Mouse (Mus musculus) heart, embryonic 10.5 days (tissue): ENCODE results near the gene Tex38. TPM values are rescaled to one million over a fixed set of nuclear protein-coding genes. Genes with fewer than 3 reads are reported as not detected.

Experiments used
- DNase-seq: peaks from one replicate; pipeline ENCODE4 v3.0.0-alpha.2; 2017; ENCODE audit warnings: low spot score
- H3K27ac ChIP-seq: fragments of 300-500 bp; sonication (generic); 2 replicates; pipeline ENCODE4 v1.5.1; 2016; ENCODE audit warnings: mild to moderate bottlenecking
- H3K27me3 ChIP-seq: fragments of 300-500 bp; sonication (generic); 2 replicates; pipeline ENCODE4 v1.6.1; 2016; ENCODE audit warnings: mild to moderate bottlenecking; ENCODE audit not compliant: poor library complexity, insufficient read depth, severe bottlenecking
- H3K36me3 ChIP-seq: fragments of 300-500 bp; sonication (generic); 2 replicates; pipeline ENCODE4 v1.6.1; 2016; ENCODE audit warnings: mild to moderate bottlenecking, moderate library complexity
- H3K4me1 ChIP-seq: fragments of 300-500 bp; sonication (generic); 2 replicates; pipeline ENCODE4 v1.6.1; 2016; ENCODE audit warnings: mild to moderate bottlenecking
- H3K4me3 ChIP-seq: fragments of 300-500 bp; sonication (generic); 2 replicates; pipeline ENCODE4 v1.5.1; 2016; ENCODE audit warnings: mild to moderate bottlenecking, moderate library complexity
- H3K9me3 ChIP-seq: fragments of 300-500 bp; sonication (generic); 2 replicates; pipeline ENCODE4 v1.6.1; 2016; ENCODE audit warnings: mild to moderate bottlenecking, moderate library complexity
- WGBS: fragments of 180-500 bp; shearing (Covaris S2); methylation state at CpG from one replicate; pipeline ENCODE4 v1.1.7; 2016; 5-methylcytosine and 5-hydroxymethylcytosine counted together
- polyA plus RNA-seq: library from polyadenylated mRNA; unstranded; fragments of >200 nt; fragmentation: Nextera tagmentation; extraction: Ambion mirVana; gene quantifications from 2 replicates; pipeline ENCODE4 v1.2.1, GENCODE M21; 2016

Gene Tex38
- polyA plus RNA-seq, 1 experiment from 2014 or later, result 0.62 TPM

DNA sequence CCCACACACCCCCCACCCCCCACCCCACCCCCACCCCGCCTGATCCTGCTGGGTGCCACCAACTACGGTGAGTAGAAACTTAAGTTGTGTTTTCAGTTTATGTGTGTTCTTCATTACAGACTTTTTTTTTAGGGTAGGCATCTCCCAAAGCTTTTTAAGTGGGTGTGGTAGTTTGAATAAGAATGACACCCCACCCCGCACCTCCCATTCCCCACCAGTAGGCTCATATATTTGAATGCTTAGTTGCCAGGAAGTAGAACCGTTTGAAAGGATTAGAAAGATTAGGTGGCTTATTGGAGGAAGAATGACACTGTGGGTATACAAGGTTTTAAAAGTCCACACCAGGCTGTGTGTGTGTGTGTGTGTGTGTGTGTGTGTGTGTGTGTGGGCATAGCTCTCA lies 31.5 kb upstream of the Tex38 start:
- Histone ChIP-seq H3K36me3 (peaks cover 56% of the 10 kb centered on the region), H3K27me3 (no peaks in the 10 kb centered on the region), H3K9me3 (no peaks in the 10 kb centered on the region), H3K4me1 (no peaks in the 10 kb centered on the region), H3K27ac (no peak overlapping the region), H3K4me3 (no peak overlapping the region)
- DNase-seq, result no peak
- WGBS, result 84% methylated on average over 4 of the region's 4 CpGs

DNA sequence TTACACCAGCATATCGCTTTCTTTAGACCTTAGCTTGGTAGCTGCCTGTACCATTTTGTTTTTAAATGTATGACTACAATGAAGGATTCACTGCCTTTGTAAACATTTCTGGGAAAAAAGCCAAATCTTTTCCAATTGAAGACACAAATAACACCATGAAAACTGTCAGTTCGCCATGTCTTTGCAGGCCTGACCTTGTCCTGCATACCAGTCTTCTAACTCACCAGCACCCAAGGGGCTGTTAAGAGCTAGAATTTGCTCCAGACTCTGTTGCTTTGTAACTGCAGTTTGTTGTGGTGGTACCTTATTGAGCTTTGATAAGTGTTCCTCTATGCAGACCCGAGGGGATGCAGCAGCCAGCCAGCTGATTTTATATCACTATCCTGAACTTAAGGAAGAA lies 19.2 kb upstream of the Tex38 start:
- H3K27me3 ChIP-seq, result no peaks in the 10 kb centered on the region
- no peaks in the 10 kb centered on the region for H3K9me3 ChIP-seq
- WGBS, result 88% methylated on average over 3 of the region's 3 CpGs
- H3K4me1 ChIP-seq, result no peaks in the 10 kb centered on the region
- no peak overlapping the region for H3K4me3 ChIP-seq
- no peak for DNase-seq
- peaks cover 75% of the 10 kb centered on the region for H3K36me3 ChIP-seq
- no peak overlapping the region for H3K27ac ChIP-seq

DNA sequence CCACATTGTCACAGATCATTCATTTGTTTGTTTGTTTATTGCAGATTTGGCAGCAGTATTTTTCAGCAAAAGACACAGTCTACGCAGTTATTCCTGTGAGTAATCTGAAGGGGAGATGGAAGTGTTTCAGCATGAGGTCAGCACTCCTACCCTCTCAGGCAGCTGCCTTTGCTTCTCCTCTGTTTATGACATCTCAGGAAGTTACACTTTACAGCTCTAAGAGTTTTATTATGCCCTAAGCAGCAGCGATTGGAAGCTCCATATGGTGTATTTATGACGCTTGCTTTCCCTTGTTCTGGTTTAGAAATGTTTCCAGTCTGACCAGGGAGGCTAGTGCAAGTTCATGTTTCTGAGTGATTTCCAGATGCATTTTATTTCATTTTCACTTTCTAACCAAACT lies 14.5 kb upstream of the Tex38 start:
- Histone ChIP-seq H3K27ac (no peak overlapping the region), H3K36me3 (peaks cover 85% of the 10 kb centered on the region), H3K4me1 (no peaks in the 10 kb centered on the region), H3K4me3 (no peak overlapping the region), H3K27me3 (no peaks in the 10 kb centered on the region), H3K9me3 (no peaks in the 10 kb centered on the region)
- WGBS, result 89% methylated on average over 3 of the region's 3 CpGs
- no peak for DNase-seq

DNA sequence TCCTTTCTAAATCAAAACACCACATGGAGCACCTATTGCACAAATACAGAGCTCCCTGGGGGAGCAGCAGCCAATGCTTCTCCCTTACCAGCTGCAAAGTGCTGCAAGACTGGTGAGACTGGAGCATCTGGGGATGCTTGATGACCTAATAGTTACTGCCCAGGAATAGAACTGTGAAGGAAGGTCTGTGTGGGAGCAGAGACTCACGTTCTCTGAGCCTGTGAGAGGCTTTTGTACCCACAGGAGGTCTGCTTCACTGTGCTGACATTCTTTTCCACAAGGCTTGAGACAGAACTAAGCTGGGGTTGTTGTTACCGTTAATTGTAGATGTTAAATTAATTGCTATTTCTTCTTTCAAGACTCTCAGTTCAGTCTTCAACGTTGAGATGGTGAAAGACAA lies 10.0 kb upstream of the Tex38 start:
- H3K4me1 ChIP-seq, result peaks cover 6% of the 10 kb centered on the region; the same call in 1 of the 2 replicates
- DNase-seq, result no peak
- H3K27ac ChIP-seq, result no peak overlapping the region
- no peak overlapping the region for H3K4me3 ChIP-seq
- WGBS, result 77% methylated on average over 3 of the region's 3 CpGs
- peaks cover 60% of the 10 kb centered on the region for H3K36me3 ChIP-seq
- H3K27me3 ChIP-seq, result no peaks in the 10 kb centered on the region
- no peaks in the 10 kb centered on the region for H3K9me3 ChIP-seq

DNA sequence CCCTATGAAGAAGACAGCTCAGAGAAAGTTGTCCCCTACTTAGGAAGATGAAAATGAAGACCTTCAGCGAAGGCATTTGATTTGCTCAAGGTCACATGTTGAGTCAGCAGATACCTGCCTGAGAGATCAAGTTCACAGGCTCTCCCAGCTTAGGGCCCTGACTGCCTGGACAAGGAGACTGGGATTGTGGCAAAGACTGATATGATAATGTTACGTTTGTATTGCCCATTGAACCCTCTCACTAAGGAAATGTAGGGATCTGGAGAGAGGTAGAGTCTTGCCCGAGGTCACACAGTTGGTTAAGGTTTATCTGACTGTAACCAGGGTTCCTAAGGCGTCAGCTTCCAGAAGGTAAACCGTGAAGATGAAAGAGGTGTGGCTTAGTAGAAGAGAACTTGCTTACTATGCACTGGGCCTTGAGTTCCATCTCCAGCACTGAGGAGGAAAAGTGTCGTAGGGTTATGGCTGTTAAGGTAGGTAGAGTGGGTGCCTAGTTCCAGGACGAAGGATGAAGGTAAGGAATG lies 4.8 kb upstream of the Tex38 start:
- peak overlapping the region; percentile 87 for H3K4me3 ChIP-seq
- no peaks in the 10 kb centered on the region for H3K9me3 ChIP-seq
- peak overlapping the region; percentile 96 for H3K27ac ChIP-seq
- no peak for DNase-seq
- peaks cover 21% of the 10 kb centered on the region for H3K36me3 ChIP-seq
- WGBS, result 49% methylated on average over 7 of the region's 7 CpGs
- no peaks in the 10 kb centered on the region for H3K27me3 ChIP-seq
- H3K4me1 ChIP-seq, result peaks cover 19% of the 10 kb centered on the region; the same call in 1 of the 2 replicates

DNA sequence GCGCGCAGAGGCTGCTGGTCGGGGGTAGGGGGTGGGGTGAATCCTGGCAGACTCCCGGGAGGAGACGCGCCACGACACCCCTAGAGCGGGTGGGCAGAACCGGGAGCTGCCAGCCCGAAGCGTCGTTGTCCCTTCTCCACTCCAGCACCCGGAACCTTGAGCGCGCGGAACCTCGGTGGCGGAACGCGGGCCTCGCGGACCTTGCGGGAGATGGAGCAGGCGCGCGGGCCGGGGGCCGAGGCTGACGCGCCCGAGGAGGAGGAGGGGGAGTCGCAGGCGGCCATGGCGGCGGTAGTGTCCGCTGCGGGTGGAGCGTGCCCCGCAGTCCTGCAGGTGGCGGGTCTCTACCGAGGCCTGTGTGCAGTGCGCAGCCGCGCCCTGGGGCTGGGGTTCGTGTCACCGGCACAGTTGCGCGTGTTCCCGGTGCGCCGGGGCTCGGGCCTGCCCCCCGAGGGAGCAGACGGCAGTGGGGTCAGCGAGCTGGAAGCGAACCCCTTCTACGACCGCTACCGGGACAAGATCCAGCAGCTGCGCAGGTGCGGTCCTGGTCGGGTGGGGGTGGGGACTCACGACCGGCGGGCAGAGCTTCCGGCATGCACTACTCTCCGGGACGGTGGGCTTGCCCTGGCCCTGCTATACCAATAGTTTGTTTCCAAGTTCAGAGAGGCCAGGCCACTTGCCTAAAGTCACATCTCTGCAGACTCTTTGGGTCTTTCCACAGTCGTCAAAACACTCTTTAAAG lies 4.1 kb upstream of the Tex38 start, which contains the start of gene Atpaf1:
Gene Atpaf1 (plus strand): TSS at position 44 of the 742 bp plus-strand sequence.
- peak; percentile 85 for DNase-seq
- under 1% methylated on average over 69 of the region's 69 CpGs for WGBS
- Histone ChIP-seq H3K27ac (peak within 1 kb of the TSS; percentile 96), H3K4me1 (peaks cover 24% of the 10 kb centered on the region; the same call in 1 of the 2 replicates), H3K36me3 (peaks cover 15% of the 10 kb centered on the region), H3K9me3 (no peaks in the 10 kb centered on the region), H3K4me3 (peak within 1 kb of the TSS; percentile 87), H3K27me3 (no peaks in the 10 kb centered on the region)

DNA sequence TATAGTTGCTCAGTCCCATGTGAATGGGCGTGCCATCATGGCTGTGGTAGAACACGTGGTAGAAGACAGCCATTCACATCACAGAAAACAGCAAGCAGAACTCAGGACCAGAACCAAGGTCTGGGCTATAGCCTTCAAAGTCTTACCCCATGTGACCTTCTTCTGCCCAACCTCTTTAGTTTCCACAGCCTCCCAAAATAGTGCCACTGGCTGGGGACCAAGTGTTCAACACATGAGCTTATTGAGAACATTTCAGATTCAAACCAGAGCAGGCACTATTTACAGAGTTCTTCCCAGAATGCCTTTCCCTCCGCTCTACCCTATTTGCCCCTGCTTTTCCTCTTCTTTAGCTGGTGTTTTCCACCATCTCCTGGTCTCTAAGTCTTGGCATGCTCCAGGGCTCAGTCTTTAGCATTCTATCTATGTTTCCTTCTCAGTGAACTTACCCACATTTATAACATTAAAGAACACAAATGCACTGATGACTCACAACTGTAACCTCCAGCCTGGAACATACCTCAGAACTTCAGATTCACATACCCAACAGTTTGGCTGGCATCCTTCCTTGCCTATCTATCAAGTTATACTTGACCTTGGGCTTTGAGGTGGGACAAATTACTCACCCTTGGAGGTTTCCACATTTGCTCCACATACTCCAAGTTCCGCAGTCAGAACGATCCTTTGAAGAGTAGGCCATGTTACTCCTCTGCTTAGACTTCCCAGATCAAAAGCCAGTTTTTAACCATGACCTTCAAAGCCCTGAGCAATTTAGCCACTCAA lies 1.4 kb upstream of the Tex38 start:
- Histone ChIP-seq H3K27ac (no peak overlapping the region), H3K4me1 (peaks cover 24% of the 10 kb centered on the region; the same call in 1 of the 2 replicates), H3K9me3 (no peaks in the 10 kb centered on the region), H3K36me3 (peaks cover 6% of the 10 kb centered on the region), H3K27me3 (no peaks in the 10 kb centered on the region), H3K4me3 (no peak overlapping the region)
- DNase-seq, result no peak
- WGBS, result 84% methylated on average over 5 of the region's 5 CpGs

DNA sequence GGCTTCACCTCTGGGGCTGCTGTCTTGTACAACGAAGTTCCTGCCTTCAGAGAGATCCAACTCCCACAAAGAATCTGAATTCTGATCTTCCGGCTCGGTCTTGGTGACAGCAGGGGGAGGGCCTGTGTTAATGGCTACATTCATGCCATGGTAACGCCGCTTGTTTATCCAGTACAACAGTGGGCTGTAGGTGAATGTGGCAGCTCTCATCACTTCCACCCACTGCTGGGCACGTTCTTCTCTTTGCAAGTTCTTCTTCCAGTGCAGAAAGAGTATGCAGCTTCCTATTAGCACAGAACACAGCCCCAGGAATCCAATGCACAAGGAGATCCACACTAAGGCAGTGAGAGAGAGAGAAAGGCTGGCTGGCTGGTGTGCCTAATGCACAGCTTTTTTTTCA lies 549 bp downstream of the Tex38 start:
- Histone ChIP-seq H3K4me1 (peaks cover 13% of the 10 kb centered on the region; the same call in 1 of the 2 replicates), H3K9me3 (no peaks in the 10 kb centered on the region), H3K36me3 (peaks cover 17% of the 10 kb centered on the region), H3K4me3 (no peak overlapping the region), H3K27ac (no peak overlapping the region), H3K27me3 (no peaks in the 10 kb centered on the region)
- WGBS, result 47% methylated on average over 6 of the region's 6 CpGs
- no peak for DNase-seq

DNA sequence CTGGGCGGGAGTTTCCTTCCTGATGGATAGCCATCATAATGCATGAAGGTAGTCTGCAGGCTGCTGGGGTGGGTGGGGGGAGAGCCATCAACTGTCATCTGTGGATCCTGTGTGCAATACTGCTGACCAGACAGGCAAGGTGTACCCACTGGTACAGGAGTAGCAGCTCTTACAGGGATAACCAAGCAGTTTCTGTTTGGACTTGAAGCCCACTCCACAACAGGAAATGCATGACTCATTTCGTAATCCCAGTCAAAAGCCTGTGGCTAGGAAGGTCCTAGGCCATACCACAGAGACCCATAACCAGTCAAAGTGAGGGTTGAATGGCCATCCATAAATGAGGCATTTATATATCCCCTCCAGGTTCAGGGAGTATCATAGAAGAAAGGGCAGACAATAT lies 3.2 kb downstream of the Tex38 start:
- Histone ChIP-seq H3K36me3 (peaks cover 36% of the 10 kb centered on the region), H3K4me1 (peaks cover 10% of the 10 kb centered on the region; the same call in 1 of the 2 replicates)
- 86% methylated on average over 2 of the region's 2 CpGs for WGBS

DNA sequence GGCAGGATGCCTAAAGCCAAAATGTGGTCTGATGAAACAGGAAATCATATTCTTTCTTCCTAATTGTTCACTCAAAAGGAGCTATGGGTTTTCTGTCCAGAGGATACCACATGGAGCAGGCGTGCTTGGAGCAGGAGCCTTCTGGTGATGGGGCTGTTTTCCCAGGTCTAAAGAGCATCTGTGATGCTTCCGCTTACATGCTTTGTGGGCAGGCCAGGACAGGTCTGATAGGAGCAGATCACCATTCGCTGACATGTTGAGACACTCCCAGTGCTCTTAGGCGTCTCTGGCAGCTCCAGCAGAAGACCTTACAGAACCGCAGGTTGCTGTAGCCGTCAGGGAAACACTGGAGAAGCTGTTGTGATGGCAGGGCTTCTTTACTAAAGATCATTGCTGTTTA lies 5.8 kb downstream of the Tex38 start:
- no peak for DNase-seq
- peaks cover under 1% of the 10 kb centered on the region; the same call in 1 of the 2 replicates for H3K4me1 ChIP-seq
- no peaks in the 10 kb centered on the region for H3K9me3 ChIP-seq
- H3K27me3 ChIP-seq, result no peaks in the 10 kb centered on the region
- H3K27ac ChIP-seq, result no peak overlapping the region
- H3K4me3 ChIP-seq, result no peak overlapping the region
- 87% methylated on average over 6 of the region's 6 CpGs for WGBS
- H3K36me3 ChIP-seq, result peaks cover 51% of the 10 kb centered on the region

More for the DNA sequence above, 3.2 kb downstream of the Tex38 start:
- no peaks in the 10 kb centered on the region for H3K27me3 ChIP-seq
- H3K27ac ChIP-seq, result no peak overlapping the region
- no peak overlapping the region for H3K4me3 ChIP-seq
- no peak for DNase-seq
- no peaks in the 10 kb centered on the region for H3K9me3 ChIP-seq

DNA sequence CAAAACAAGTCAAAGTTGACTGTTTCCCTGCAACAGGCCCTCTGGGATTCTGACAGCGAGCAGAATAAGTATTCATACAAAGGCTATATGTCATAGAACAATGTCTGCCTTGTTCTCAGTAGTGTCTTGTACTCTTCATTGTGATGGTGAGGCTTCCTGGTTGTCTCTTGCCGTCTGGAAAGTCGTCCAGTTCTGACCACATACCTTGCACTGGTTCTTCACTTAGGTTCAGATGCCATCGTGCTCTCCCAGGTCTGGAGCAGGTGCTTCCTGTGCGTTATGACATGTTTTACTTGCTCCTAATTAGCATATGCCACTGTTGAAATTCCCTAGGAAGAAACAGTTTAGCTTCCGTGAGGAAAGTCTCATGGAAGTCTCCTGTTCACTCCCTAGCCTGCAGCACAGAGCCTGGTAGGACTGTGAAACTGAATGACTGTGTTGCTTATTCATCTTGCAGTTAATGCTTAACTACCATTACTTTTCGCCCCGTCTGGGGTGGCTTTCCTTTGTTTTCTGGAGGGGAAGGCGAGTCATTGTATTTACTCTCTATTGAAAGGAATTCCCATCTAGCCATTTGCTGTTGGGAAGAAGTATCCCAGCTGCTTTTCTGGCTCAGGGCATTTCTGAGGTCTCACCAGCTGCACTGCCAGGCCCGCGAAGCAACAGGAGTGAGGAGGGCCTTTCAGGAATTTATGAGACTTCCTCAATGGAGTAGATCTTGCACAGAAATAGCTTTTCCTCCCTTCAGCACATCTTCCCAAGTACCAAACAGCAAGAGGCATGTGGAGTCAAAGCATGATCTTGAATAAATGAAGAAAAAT lies 13.0 kb downstream of the Tex38 start:
- Histone ChIP-seq H3K4me1 (no peaks in the 10 kb centered on the region), H3K27me3 (no peaks in the 10 kb centered on the region), H3K9me3 (no peaks in the 10 kb centered on the region), H3K36me3 (peaks cover 68% of the 10 kb centered on the region), H3K4me3 (no peak overlapping the region), H3K27ac (no peak overlapping the region)
- 82% methylated on average over 11 of the region's 11 CpGs for WGBS
- DNase-seq, result no peak

DNA sequence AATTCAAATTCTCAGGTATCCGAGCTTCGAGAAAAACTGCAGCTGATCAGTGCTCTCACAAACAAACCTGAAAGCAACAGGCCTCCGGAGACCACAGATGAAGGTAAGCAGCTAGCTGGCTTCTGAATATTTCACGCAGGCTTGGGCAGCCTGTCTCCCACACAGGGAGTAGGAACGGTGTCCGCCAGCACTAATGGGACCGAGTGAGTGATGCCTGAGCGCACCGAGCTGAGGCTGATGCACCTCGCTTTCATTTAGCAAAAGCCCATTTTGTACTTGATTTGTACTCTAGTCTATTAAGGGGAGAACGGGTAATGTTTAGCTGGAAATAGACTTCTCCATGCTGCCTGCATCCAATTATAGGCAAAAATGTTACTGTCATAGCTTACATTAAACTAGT lies 16.2 kb downstream of the Tex38 start:
- H3K9me3 ChIP-seq, result no peaks in the 10 kb centered on the region
- H3K36me3 ChIP-seq, result peaks cover 69% of the 10 kb centered on the region
- 92% methylated on average over 11 of the region's 11 CpGs for WGBS
- no peak overlapping the region for H3K4me3 ChIP-seq
- H3K27me3 ChIP-seq, result no peaks in the 10 kb centered on the region
- H3K27ac ChIP-seq, result no peak overlapping the region
- H3K4me1 ChIP-seq, result no peaks in the 10 kb centered on the region
- DNase-seq, result no peak
